Mouse (Mus musculus) heart, postnatal 4 days (tissue): ENCODE results near the gene Fam168b. TPM values are rescaled to one million over a fixed set of nuclear protein-coding genes. Genes with fewer than 3 reads are reported as not detected.
A peak's percentile ranks its signal among the peaks of the same experiment; 100 is the strongest.

Source experiments
- DNase-seq: peaks from one replicate; pipeline ENCODE4 v3.0.0; 2021
- total RNA-seq, 2 experiments: library from RNA; stranded (reverse); gene quantifications; 2 replicates each; pipeline ENCODE4 v1.2.3; 2021

The Fam168b gene
- total RNA-seq, 2 experiments from 2014 or later: 83.2 to 89.8 TPM

DNA sequence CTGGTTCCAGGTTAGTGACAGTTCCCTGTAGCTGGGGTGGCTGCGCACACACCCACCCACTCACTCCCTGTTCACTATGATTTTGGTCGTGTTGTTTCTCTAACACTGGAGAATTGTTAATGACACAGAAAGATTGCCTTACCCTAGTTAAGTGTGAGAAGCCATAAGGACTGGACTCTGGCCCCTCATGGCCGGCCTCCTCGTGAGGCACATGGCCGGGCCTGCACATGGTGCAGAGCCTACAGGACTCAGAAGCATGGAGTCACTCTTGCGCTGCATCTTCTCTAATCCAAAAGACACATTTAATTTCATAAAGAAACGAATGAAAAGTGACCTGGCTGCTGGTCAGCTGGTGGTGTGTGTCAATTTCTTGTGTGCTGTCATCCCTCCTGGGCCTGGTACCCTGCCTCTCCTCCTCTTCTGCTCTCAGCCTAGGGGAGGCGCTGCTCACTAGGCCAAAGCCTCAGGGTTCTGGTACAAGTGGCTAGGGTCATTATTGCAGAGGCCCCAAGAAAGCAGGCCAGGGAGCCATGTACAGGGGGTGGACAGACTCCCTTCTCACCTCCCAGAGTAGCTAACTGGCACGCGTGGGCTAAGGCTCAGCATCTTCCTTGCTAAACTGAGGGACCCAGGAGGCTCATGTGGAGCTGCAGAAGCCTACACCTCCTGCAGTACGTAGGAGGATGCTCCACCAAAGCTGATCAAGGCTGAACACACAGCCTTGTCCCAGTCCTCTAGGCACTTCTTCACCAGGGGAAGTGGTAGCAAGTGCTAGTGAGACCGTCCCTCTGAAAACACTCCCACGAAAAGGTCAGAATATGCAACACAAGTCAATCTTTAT, 30.2 kb downstream of the Fam168b start:
- no peak for DNase-seq

DNA sequence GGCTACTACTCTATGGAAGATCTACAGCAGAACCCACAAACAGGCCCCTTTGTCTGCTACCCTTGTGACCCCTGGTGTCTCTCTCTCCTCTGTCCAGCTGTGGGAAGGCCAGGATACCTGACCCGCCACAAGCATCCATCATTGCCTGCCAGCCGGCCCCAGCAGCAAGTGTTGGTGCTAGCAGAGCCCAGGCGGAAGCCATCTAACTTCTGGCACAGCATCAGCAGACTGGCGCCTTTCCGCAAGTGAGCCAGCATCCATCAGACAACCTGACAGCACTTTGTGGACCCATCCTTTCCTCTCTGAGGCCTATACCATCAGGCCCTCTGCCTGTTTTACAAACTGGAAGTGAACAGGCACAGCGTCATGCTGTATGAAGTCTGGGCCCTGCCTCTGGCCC, 31.3 kb downstream of the Fam168b start:
- no peak for DNase-seq

GRCm38 (mm10) chr1:34811035-34811434, 31.8 kb downstream of the Fam168b start:
- DNase-seq: no peak

DNA sequence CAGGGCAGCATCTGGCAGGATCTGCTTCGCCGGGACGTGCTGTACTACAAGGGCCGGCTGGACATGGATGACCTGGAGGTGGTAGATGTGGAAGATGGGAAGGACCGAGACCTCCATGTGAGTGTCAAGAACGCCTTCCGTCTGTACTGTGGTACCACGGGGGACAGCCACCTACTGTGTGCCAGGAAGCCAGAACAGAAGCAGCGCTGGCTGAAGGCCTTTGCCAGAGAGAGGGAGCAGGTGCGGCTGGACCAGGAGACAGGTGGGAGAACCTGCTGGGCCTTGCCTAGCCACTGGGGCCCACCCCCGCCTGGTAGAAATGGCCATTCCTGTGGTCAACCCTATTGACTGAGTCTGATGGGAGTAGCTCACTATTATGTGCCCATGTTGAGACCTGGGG, 32.6 kb downstream of the Fam168b start:
- no peak for DNase-seq

GRCm38 (mm10) chr1:34808445-34808844, 34.4 kb downstream of the Fam168b start:
- no peak for DNase-seq

DNA sequence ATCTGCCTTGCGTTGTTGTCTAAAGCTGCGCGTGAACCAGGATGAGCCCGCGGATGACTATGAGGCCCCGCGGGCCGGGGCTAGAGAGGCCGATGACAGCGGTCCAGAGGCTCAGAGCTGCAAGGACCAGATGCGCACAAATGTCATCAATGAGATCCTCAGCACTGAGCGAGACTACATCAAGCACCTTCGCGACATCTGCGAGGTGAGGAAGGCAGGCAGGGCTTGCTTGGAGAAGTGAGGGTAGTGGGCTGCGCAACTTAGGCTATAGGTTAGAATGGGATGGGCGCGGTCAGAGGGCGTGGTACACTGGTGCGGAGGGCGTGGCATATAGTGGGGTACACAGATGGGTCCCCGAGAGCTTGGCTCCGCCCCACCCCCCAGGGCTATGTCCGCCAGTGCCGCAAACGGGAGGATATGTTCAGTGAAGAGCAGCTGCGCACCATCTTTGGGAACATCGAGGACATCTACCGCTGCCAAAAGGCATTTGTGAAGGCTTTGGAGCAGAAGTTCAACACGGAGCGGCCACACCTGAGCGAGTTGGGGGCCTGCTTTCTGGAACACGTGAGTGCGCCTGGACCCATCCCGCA, 36.8 kb downstream of the Fam168b start:
- no peak for DNase-seq

DNA sequence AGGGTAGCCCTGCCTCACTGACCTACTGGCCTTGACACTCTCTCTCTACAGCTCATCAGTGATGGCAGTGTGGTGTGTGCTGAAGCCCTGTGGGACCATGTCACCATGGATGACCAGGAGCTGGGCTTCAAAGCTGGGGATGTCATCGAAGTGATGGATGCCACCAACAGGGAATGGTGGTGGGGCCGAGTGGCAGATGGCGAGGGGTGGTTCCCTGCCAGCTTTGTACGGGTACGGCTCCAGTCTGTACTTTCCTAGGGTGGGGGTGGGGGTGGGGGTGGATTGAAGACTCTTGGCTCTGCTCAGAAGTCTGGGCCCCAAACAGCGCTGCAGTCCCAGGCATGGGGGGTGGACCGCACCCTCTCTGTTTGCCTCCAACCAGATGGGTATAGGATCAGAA, 38.0 kb downstream of the Fam168b start:
- DNase-seq: no peak

- DNase-seq: no peak
Observed at GRCm38 (mm10) chr1:34802290-34802642, 40.6 kb downstream of the Fam168b start.

- DNase-seq: peak; percentile 63
Observed at GRCm38 (mm10) chr1:34801616-34802289, 41.1 kb downstream of the Fam168b start.

GRCm38 (mm10) chr1:34799140-34799539, 43.7 kb downstream of the Fam168b start:
- DNase-seq: no peak

- DNase-seq: no peak
Observed at GRCm38 (mm10) chr1:34793304-34794300, 49.3 kb downstream of the Fam168b start.

- no peak for DNase-seq
Observed at GRCm38 (mm10) chr1:34783538-34784161, 59.2 kb downstream of the Fam168b start.

GRCm38 (mm10) chr1:34775870-34776269, 67.0 kb downstream of the Fam168b start:
- no peak for DNase-seq

DNA sequence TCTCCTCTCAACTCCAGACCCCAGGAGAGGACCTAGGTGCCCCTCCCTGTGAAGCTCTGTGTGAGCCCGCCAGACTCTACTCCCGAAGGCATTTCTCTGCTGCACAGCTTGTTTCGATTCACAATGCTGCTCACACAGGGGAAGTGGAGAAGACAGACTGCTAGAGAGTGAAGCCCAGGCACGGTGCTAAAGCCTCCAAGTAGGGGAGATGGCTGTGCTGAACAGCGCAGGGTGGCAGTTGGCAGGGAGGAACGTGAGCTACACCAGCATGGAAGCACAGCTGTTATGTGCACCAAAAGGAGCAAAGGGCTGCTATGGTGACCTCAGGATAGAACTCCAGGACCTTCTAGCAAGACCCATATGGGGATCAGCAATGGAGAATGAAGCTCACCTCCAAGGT, 74.0 kb downstream of the Fam168b start:
- no peak for DNase-seq

DNA sequence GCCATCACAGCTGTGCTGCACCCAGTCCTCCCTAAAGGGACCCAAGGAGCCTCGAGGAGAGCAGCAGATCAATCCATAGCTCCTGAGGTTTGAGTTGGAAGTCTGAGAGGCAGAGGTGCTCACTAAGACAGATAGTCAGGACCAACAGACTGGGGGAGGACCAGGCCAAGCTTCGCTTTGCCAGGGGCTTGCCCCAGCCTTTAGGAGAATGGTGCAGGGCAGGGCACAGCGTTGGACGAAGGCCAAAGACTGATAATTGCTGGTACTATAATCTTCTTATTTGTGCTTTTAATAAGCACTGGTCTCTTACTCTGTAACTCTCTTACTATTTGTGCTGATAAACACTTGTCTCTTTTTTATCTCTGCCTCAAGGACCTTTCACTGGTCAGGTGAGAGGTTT, 75.0 kb downstream of the Fam168b start:
- no peak for DNase-seq

DNA sequence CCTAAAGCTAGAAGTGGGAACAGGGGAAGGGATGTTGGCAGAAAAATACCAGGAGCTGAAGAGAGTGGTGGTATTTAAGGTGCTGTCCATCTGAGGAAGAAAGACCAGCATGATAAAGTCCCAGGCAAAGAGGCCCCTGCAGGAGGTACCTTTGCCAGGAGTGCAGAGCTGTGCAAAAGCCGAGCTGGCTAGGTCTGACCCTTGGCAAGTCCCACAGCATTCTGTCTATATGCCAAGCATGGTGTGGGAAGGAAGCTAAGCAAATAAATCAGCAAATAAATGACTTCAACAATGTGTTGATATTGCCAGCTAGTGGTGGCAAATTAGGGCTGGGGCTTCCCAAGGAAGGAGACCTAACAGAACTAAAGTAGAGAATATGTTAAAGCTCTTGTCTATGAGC, 76.0 kb downstream of the Fam168b start:
- peak; percentile 9 for DNase-seq

Other genes with a start within 250 kb of the Fam168b start
- 10 to 100 TPM; 67.0 to 73.6 TPM for gene Plekhb2, start 6.9 kb upstream of the Fam168b start, total RNA-seq